Mouse (Mus musculus): ENCODE results near the gene Adamtsl1. TPM values are rescaled to one million over a fixed set of nuclear protein-coding genes. Genes with fewer than 3 reads are reported as not detected.

Gene Adamtsl1
- polyA plus RNA-seq, 1 experiment from 2014 or later: 10.2 TPM

- H3K4me2 ChIP-seq (ENCODE audit: low read length): no peak overlapping the region
- H3K27ac ChIP-seq: no peak overlapping the region
- no peaks in the 10 kb centered on the region for H3K9me3 ChIP-seq (replicated peaks; ENCODE audit: low read length)
- no peak overlapping the region for H3K9ac ChIP-seq (ENCODE audit: low read depth, low read length)
- H3K36me3 ChIP-seq (ENCODE audit: insufficient read depth, low read length): no peaks in the 10 kb centered on the region
- DNase-seq (ENCODE audit: low spot score): no peak
- ATAC-seq (replicated peaks; ENCODE audit: low FRiP score, low read depth): no peak
- no peaks in the 10 kb centered on the region for H3K4me1 ChIP-seq (replicated peaks; ENCODE audit: insufficient read depth, low read length)
- no peak for TF ChIP-seq CTCF (IDR thresholded peaks at IDR 0.05; ENCODE audit: low read depth)
- no peak overlapping the region for H3K4me3 ChIP-seq (replicated peaks; ENCODE audit: low read depth, low read length)
- no peaks in the 10 kb centered on the region for H3K27me3 ChIP-seq (ENCODE audit: insufficient read depth, low read length)
- 66% methylated on average over 4 of the region's 4 CpGs for WGBS
Observed at GRCm38 (mm10) chr4:85686160-85686559, 172.2 kb downstream of the Adamtsl1 start.

- Histone ChIP-seq H3K4me1 (replicated peaks; ENCODE audit: insufficient read depth, low read length) (no peaks in the 10 kb centered on the region), H3K4me2 (ENCODE audit: low read length) (no peak overlapping the region), H3K36me3 (ENCODE audit: insufficient read depth, low read length) (no peaks in the 10 kb centered on the region), H3K9me3 (replicated peaks; ENCODE audit: low read length) (no peaks in the 10 kb centered on the region; the same call in 1 of the 2 replicates), H3K27me3 (ENCODE audit: insufficient read depth, low read length) (no peaks in the 10 kb centered on the region), H3K9ac (ENCODE audit: low read depth, low read length) (no peak overlapping the region), H3K27ac (no peak overlapping the region), H3K4me3 (replicated peaks; ENCODE audit: low read depth, low read length) (no peak overlapping the region)
- TF ChIP-seq CTCF (IDR thresholded peaks at IDR 0.05; ENCODE audit: low read depth): no peak
- 87% methylated on average over 1 of the region's 1 CpGs for WGBS
- no peak for ATAC-seq (replicated peaks; ENCODE audit: low FRiP score, low read depth)
- DNase-seq (ENCODE audit: low spot score): no peak
Observed at GRCm38 (mm10) chr4:85695237-85695636, 181.3 kb downstream of the Adamtsl1 start.

- WGBS: 80% methylated on average over 7 of the region's 7 CpGs
- H3K9me3 ChIP-seq (replicated peaks; ENCODE audit: low read length): no peaks in the 10 kb centered on the region
- ATAC-seq (replicated peaks; ENCODE audit: low FRiP score, low read depth) (no peak), DNase-seq (ENCODE audit: low spot score) (no peak)
- H3K4me1 ChIP-seq (replicated peaks; ENCODE audit: insufficient read depth, low read length): no peaks in the 10 kb centered on the region
- no peaks in the 10 kb centered on the region for H3K36me3 ChIP-seq (ENCODE audit: insufficient read depth, low read length)
- no peak overlapping the region for H3K4me2 ChIP-seq (ENCODE audit: low read length)
- H3K9ac ChIP-seq (ENCODE audit: low read depth, low read length): no peak overlapping the region
- no peaks in the 10 kb centered on the region for H3K27me3 ChIP-seq (ENCODE audit: insufficient read depth, low read length)
- no peak overlapping the region for H3K4me3 ChIP-seq (replicated peaks; ENCODE audit: low read depth, low read length)
- no peak for TF ChIP-seq CTCF (IDR thresholded peaks at IDR 0.05; ENCODE audit: low read depth)
- H3K27ac ChIP-seq: no peak overlapping the region
Observed at GRCm38 (mm10) chr4:85707352-85708057, 193.5 kb downstream of the Adamtsl1 start.

- WGBS: 92% methylated on average over 2 of the region's 2 CpGs
- Histone ChIP-seq H3K4me2 (ENCODE audit: low read length) (no peak overlapping the region), H3K27ac (no peak overlapping the region), H3K27me3 (ENCODE audit: insufficient read depth, low read length) (no peaks in the 10 kb centered on the region), H3K36me3 (ENCODE audit: insufficient read depth, low read length) (no peaks in the 10 kb centered on the region), H3K9me3 (replicated peaks; ENCODE audit: low read length) (no peaks in the 10 kb centered on the region), H3K4me1 (replicated peaks; ENCODE audit: insufficient read depth, low read length) (no peaks in the 10 kb centered on the region), H3K9ac (ENCODE audit: low read depth, low read length) (no peak overlapping the region), H3K4me3 (replicated peaks; ENCODE audit: low read depth, low read length) (no peak overlapping the region)
- DNase-seq (ENCODE audit: low spot score) (no peak), ATAC-seq (replicated peaks; ENCODE audit: low FRiP score, low read depth) (no peak)
- no peak for TF ChIP-seq CTCF (IDR thresholded peaks at IDR 0.05; ENCODE audit: low read depth)
Observed at GRCm38 (mm10) chr4:85709636-85710035, 195.7 kb downstream of the Adamtsl1 start.

- H3K4me2 ChIP-seq (ENCODE audit: low read length): no peak overlapping the region
- H3K4me1 ChIP-seq (replicated peaks; ENCODE audit: insufficient read depth, low read length): no peaks in the 10 kb centered on the region
- no peak for DNase-seq (ENCODE audit: low spot score)
- no peak overlapping the region for H3K27ac ChIP-seq
- H3K9ac ChIP-seq (ENCODE audit: low read depth, low read length): no peak overlapping the region
- WGBS: 61% methylated on average over 3 of the region's 3 CpGs
- H3K9me3 ChIP-seq (replicated peaks; ENCODE audit: low read length): no peaks in the 10 kb centered on the region
- TF ChIP-seq CTCF (IDR thresholded peaks at IDR 0.05; ENCODE audit: low read depth): no peak
- H3K36me3 ChIP-seq (ENCODE audit: insufficient read depth, low read length): no peaks in the 10 kb centered on the region
- no peak for ATAC-seq (replicated peaks; ENCODE audit: low FRiP score, low read depth)
- no peaks in the 10 kb centered on the region for H3K27me3 ChIP-seq (ENCODE audit: insufficient read depth, low read length)
- no peak overlapping the region for H3K4me3 ChIP-seq (replicated peaks; ENCODE audit: low read depth, low read length)
Observed at GRCm38 (mm10) chr4:85724999-85725398, 211.0 kb downstream of the Adamtsl1 start.

GRCm38 (mm10) chr4:85727731-85728130, 213.8 kb downstream of the Adamtsl1 start:
- no peaks in the 10 kb centered on the region for H3K9me3 ChIP-seq (replicated peaks; ENCODE audit: low read length)
- no peaks in the 10 kb centered on the region for H3K36me3 ChIP-seq (ENCODE audit: insufficient read depth, low read length)
- ATAC-seq (replicated peaks; ENCODE audit: low FRiP score, low read depth) (no peak), DNase-seq (ENCODE audit: low spot score) (no peak)
- H3K27ac ChIP-seq: no peak overlapping the region
- TF ChIP-seq CTCF (IDR thresholded peaks at IDR 0.05; ENCODE audit: low read depth): no peak
- H3K4me1 ChIP-seq (replicated peaks; ENCODE audit: insufficient read depth, low read length): no peaks in the 10 kb centered on the region
- H3K9ac ChIP-seq (ENCODE audit: low read depth, low read length): no peak overlapping the region
- H3K4me3 ChIP-seq (replicated peaks; ENCODE audit: low read depth, low read length): no peak overlapping the region
- no peaks in the 10 kb centered on the region for H3K27me3 ChIP-seq (ENCODE audit: insufficient read depth, low read length)
- 83% methylated on average over 2 of the region's 2 CpGs for WGBS
- H3K4me2 ChIP-seq (ENCODE audit: low read length): no peak overlapping the region

- no peak overlapping the region for H3K4me3 ChIP-seq (replicated peaks; ENCODE audit: low read depth, low read length)
- H3K9me3 ChIP-seq (replicated peaks; ENCODE audit: low read length): no peaks in the 10 kb centered on the region
- H3K27ac ChIP-seq: no peak overlapping the region
- no peak overlapping the region for H3K9ac ChIP-seq (ENCODE audit: low read depth, low read length)
- WGBS: 96% methylated on average over 1 of the region's 1 CpGs
- no peak for TF ChIP-seq CTCF (IDR thresholded peaks at IDR 0.05; ENCODE audit: low read depth)
- no peak for ATAC-seq (replicated peaks; ENCODE audit: low FRiP score, low read depth)
- DNase-seq (ENCODE audit: low spot score): no peak
- no peaks in the 10 kb centered on the region for H3K27me3 ChIP-seq (ENCODE audit: insufficient read depth, low read length)
- H3K36me3 ChIP-seq (ENCODE audit: insufficient read depth, low read length): no peaks in the 10 kb centered on the region
- H3K4me1 ChIP-seq (replicated peaks; ENCODE audit: insufficient read depth, low read length): no peaks in the 10 kb centered on the region
- no peak overlapping the region for H3K4me2 ChIP-seq (ENCODE audit: low read length)
Observed at GRCm38 (mm10) chr4:85728416-85728815, 214.4 kb downstream of the Adamtsl1 start.
